Mouse (Mus musculus) hindbrain, embryonic 11.5 days (tissue): ENCODE results near the gene Ciita. TPM values are rescaled to one million over a fixed set of nuclear protein-coding genes. Genes with fewer than 3 reads are reported as not detected.

Experiments
- ATAC-seq: fragments of 200-750 bp; cut with Nextera tagmentation; 2 replicates; pipeline ENCODE4 v1.8.0; 2017; ENCODE audit warnings: mild to moderate bottlenecking, moderate TSS enrichment, moderate library complexity; ENCODE audit not compliant: low FRiP score
- DNase-seq: peaks from one replicate; pipeline ENCODE4 v3.0.0-alpha.2; 2015; ENCODE audit warnings: low spot score
- H3K27ac ChIP-seq: fragments of 300-500 bp; sonication (generic); 2 replicates; pipeline ENCODE4 v1.5.1; 2014; ENCODE audit warnings: mild to moderate bottlenecking, low read depth, low read length
- H3K27me3 ChIP-seq: fragments of 300-500 bp; sonication (generic); 2 replicates; pipeline ENCODE4 v1.6.1; 2014; ENCODE audit warnings: mild to moderate bottlenecking, low read length, moderate library complexity, mixed read lengths; ENCODE audit not compliant: control insufficient read depth, insufficient read depth
- H3K36me3 ChIP-seq: fragments of 300-500 bp; sonication (generic); 2 replicates; pipeline ENCODE4 v1.6.1; 2014; ENCODE audit warnings: mild to moderate bottlenecking, low read length, moderate library complexity, mixed read lengths; ENCODE audit not compliant: control insufficient read depth, insufficient read depth
- H3K4me1 ChIP-seq: fragments of 300-500 bp; sonication (generic); replicated peaks from 2 replicates; pipeline ENCODE4 v1.6.1; 2014; ENCODE audit warnings: low read length, mixed read lengths; ENCODE audit not compliant: control insufficient read depth, insufficient read depth
- H3K4me2 ChIP-seq: fragments of 300-500 bp; sonication (generic); replicated peaks from 2 replicates; pipeline ENCODE4 v1.6.1; 2014; ENCODE audit warnings: mild to moderate bottlenecking, low read depth, low read length
- H3K4me3 ChIP-seq: fragments of 300-500 bp; sonication (generic); 2 replicates; pipeline ENCODE4 v1.5.1; 2014; ENCODE audit warnings: low read depth, low read length
- H3K9ac ChIP-seq: fragments of 300-500 bp; sonication (generic); 2 replicates; pipeline ENCODE4 v1.6.1; 2014; ENCODE audit warnings: low read depth, low read length
- H3K9me3 ChIP-seq: fragments of 300-500 bp; sonication (generic); 2 replicates; pipeline ENCODE4 v1.6.1; 2016; ENCODE audit warnings: low read length; ENCODE audit not compliant: control insufficient read depth
- WGBS: fragments of 180-500 bp; shearing (Covaris S2); extraction: QIAGEN DNeasy Blood & Tissue Kit; methylation state at CpG from one replicate; pipeline ENCODE4 v1.1.7; 2014; 5-methylcytosine and 5-hydroxymethylcytosine counted together
- polyA plus RNA-seq: library from polyadenylated mRNA; unstranded; fragments of >200 nt; fragmentation: Nextera tagmentation; extraction: Ambion mirVana; gene quantifications from 2 replicates; pipeline ENCODE4 v1.2.1, GENCODE M21; 2014

Gene Ciita
- polyA plus RNA-seq, 1 experiment from 2014 or later, result 0.36 TPM

DNA sequence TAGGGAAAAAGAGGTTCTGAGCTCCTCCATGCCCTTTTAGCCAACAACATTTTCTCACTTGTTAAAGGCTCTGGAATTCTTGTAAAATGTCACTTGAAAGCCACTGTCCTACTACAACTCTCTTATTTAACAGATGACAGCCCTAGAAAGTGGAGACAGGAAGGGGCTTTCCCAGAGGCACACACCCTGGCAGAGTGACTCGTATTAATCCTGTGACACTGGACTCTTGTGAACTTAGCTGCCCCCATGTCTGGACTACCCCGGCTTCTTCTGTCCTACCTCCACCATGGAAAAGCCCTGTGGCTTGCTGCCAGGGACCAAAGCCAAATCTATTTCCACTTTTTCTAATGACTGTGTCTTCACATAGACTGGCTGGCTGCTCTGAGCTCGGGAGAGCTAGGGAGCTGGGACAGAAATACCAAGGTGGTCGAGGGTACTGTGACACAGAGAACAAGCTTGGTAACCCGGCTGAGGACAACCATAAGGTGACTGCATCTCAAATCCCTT is 18.3 kb downstream of the Ciita start:
- H3K4me2 ChIP-seq, result no peak overlapping the region
- no peak overlapping the region for H3K27ac ChIP-seq
- ATAC-seq (no peak), DNase-seq (no peak)
- H3K36me3 ChIP-seq, result no peaks in the 10 kb centered on the region
- no peaks in the 10 kb centered on the region for H3K27me3 ChIP-seq
- H3K4me1 ChIP-seq, result no peaks in the 10 kb centered on the region
- 82% methylated on average over 5 of the region's 5 CpGs for WGBS
- H3K4me3 ChIP-seq, result no peak overlapping the region
- H3K9ac ChIP-seq, result no peak overlapping the region
- no peaks in the 10 kb centered on the region for H3K9me3 ChIP-seq

DNA sequence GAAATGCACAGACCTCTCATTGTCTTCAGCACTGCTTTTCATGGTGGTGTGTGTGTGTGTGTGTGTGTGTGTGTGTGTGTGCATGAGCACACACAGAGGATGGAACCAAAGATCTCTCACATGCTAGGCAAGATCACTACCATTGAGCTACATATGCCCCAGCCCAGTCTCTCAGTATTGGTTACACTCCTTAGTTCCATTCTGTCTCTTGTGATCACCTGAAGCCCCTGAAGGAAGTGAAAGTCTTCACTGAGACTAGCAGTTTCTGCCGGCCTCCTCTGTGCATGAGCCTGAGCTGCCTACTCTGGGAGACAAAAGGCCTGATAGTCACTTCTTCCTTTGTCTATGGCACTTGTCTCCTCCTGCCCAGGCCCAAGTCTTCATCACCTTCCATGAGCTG is 19.3 kb downstream of the Ciita start:
- Histone ChIP-seq H3K4me3 (no peak overlapping the region), H3K36me3 (no peaks in the 10 kb centered on the region), H3K9ac (no peak overlapping the region), H3K9me3 (no peaks in the 10 kb centered on the region), H3K27me3 (no peaks in the 10 kb centered on the region), H3K4me1 (no peaks in the 10 kb centered on the region), H3K4me2 (no peak overlapping the region), H3K27ac (no peak overlapping the region)
- WGBS, result 59% methylated on average over 1 of the region's 1 CpGs
- DNase-seq (no peak), ATAC-seq (no peak)

DNA sequence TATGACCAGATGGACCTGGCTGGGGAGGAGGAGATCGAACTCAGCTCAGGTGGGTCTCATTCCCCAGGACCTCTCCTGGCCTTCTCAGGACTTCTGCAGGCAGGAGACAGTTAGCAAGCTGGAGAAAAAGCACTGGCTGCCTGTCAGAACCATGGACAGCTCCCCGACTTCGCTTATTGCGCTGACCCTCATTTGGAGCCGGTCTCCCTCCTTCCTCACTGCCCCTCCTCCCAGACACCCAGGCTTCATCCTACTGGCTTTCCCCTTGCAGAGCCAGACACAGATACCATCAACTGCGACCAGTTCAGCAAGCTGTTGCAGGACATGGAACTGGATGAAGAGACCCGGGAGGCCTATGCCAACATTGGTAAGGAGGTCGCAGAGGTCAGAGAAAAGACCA is 22.0 kb downstream of the Ciita start:
- H3K27ac ChIP-seq, result no peak overlapping the region
- H3K4me1 ChIP-seq, result no peaks in the 10 kb centered on the region
- no peaks in the 10 kb centered on the region for H3K9me3 ChIP-seq
- no peak overlapping the region for H3K9ac ChIP-seq
- H3K36me3 ChIP-seq, result no peaks in the 10 kb centered on the region
- WGBS, result 16% methylated on average over 8 of the region's 8 CpGs
- ATAC-seq (no peak), DNase-seq (peak; percentile 68)
- H3K27me3 ChIP-seq, result no peaks in the 10 kb centered on the region
- no peak overlapping the region for H3K4me2 ChIP-seq
- H3K4me3 ChIP-seq, result no peak overlapping the region

DNA sequence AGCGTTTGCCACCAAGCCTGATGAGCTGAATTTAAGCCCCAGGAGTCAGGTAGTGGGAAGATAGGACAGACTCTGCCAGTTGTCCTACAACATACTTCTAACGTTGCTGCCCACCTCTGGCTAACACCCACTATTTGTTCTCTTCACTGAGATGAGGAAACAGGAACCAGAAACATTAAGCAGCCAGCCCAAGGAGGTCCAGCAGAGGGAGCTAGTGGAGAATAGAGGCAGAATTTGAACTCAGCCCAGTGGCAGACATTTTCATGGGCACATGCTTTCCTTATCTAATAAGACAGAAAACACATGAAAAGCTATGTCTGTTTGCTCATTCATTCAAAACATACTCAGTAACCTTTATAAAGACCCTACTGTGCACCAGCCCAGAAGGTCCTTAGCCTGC is 23.2 kb downstream of the Ciita start:
- Histone ChIP-seq H3K4me3 (no peak overlapping the region), H3K4me1 (no peaks in the 10 kb centered on the region), H3K9ac (no peak overlapping the region), H3K9me3 (no peaks in the 10 kb centered on the region), H3K27me3 (no peaks in the 10 kb centered on the region), H3K4me2 (no peak overlapping the region), H3K36me3 (no peaks in the 10 kb centered on the region), H3K27ac (no peak overlapping the region)
- ATAC-seq, result no peak
- DNase-seq, result no peak
- WGBS, result 68% methylated on average over 2 of the region's 2 CpGs

DNA sequence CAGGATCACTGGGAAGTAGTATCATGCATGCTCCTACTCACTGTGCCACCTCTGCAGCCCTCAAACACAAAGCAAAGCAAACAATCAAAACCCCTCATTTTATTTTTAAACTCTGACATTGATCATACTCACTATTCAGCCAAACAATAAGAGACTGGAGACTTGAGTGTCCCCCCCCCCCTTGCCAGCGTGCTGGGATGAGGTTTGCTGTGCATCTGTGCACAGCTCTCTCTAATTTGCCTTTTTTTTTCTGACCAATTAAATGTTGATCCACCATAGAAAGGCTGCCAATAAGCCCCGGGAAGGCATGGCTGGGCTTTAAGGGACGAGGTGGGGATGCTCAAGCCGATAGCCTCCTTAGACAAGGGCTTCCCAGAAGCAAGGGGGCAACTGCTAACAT is 27.6 kb downstream of the Ciita start:
- 72% methylated on average over 4 of the region's 4 CpGs for WGBS

DNA sequence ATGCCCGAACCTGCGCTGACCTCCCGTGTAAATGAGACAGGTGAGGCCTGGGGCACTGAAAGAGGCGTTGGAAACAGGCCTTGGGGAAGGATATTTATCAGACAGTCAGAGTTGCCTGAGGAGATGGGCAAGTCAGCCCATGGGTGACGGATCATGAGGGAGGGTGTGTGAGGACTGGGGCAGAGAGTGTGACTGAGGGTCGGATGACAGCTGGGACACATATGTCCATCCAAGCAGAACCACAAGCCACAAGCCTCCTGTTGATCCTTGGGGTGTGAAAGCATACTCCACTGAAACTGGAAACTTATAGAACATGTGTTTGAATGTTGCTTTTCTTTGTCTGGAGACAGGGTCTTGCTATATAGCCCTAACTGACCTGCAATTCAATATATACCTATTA is 28.8 kb downstream of the Ciita start:
- Histone ChIP-seq H3K4me1 (no peaks in the 10 kb centered on the region), H3K9me3 (no peaks in the 10 kb centered on the region), H3K36me3 (no peaks in the 10 kb centered on the region), H3K4me2 (no peak overlapping the region), H3K27me3 (no peaks in the 10 kb centered on the region), H3K4me3 (no peak overlapping the region), H3K27ac (no peak overlapping the region), H3K9ac (no peak overlapping the region)
- DNase-seq (no peak), ATAC-seq (no peak)
- 66% methylated on average over 6 of the region's 6 CpGs for WGBS

More for the DNA sequence above, 27.6 kb downstream of the Ciita start:
- no peak overlapping the region for H3K4me2 ChIP-seq
- no peaks in the 10 kb centered on the region for H3K36me3 ChIP-seq
- ATAC-seq (no peak), DNase-seq (no peak)
- no peak overlapping the region for H3K27ac ChIP-seq
- H3K9me3 ChIP-seq, result no peaks in the 10 kb centered on the region
- no peaks in the 10 kb centered on the region for H3K4me1 ChIP-seq
- no peak overlapping the region for H3K9ac ChIP-seq
- no peaks in the 10 kb centered on the region for H3K27me3 ChIP-seq
- H3K4me3 ChIP-seq, result no peak overlapping the region

DNA sequence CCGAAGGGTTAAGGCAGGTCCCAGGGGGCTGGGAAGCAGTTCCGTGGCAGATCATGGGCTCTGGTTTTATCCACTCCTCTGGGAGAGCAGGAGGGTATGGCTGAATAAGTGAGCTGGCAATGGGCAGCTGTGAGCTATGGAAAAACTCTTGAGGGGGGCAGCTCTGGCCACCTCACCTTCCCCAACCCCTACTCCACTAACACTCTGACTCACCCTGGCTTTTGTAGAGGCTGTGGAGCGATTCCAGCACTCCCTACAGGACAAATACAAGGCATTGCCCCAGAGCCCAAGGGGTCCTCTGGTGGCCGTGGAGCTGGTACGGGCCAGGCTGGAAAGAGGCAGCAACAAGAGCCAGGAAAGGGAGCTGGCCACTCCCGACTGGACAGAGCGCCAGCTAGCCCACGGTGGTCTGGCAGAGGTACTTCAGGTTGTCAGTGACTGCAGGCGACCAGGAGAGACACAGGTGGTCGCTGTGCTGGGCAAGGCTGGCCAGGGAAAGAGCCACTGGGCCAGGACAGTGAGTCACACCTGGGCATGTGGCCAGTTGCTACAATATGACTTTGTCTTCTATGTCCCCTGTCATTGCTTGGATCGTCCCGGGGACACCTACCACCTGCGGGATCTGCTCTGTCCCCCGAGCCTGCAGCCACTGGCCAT is 30.7 kb downstream of the Ciita start:
- Histone ChIP-seq H3K27ac (no peak overlapping the region), H3K36me3 (no peaks in the 10 kb centered on the region), H3K27me3 (no peaks in the 10 kb centered on the region), H3K9me3 (no peaks in the 10 kb centered on the region), H3K4me2 (no peak overlapping the region), H3K9ac (no peak overlapping the region), H3K4me3 (no peak overlapping the region), H3K4me1 (no peaks in the 10 kb centered on the region)
- WGBS, result 60% methylated on average over 14 of the region's 14 CpGs
- DNase-seq (no peak), ATAC-seq (no peak)

DNA sequence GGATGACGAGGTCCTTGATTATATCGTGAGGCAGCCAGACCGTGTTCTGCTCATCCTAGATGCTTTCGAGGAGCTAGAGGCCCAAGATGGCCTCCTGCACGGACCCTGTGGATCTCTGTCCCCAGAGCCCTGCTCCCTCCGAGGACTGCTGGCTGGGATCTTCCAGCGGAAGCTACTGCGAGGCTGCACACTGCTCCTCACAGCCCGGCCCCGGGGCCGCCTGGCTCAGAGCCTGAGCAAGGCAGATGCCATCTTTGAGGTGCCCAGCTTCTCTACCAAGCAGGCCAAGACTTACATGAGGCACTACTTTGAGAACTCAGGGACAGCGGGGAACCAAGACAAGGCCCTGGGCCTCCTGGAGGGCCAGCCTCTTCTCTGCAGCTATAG is 31.3 kb downstream of the Ciita start:
- no peak overlapping the region for H3K9ac ChIP-seq
- no peak for ATAC-seq
- DNase-seq, result no peak
- no peak overlapping the region for H3K4me3 ChIP-seq
- no peaks in the 10 kb centered on the region for H3K4me1 ChIP-seq
- no peaks in the 10 kb centered on the region for H3K36me3 ChIP-seq
- H3K27ac ChIP-seq, result no peak overlapping the region
- WGBS, result 85% methylated on average over 12 of the region's 12 CpGs
- H3K9me3 ChIP-seq, result no peaks in the 10 kb centered on the region
- H3K4me2 ChIP-seq, result no peak overlapping the region
- H3K27me3 ChIP-seq, result no peaks in the 10 kb centered on the region

DNA sequence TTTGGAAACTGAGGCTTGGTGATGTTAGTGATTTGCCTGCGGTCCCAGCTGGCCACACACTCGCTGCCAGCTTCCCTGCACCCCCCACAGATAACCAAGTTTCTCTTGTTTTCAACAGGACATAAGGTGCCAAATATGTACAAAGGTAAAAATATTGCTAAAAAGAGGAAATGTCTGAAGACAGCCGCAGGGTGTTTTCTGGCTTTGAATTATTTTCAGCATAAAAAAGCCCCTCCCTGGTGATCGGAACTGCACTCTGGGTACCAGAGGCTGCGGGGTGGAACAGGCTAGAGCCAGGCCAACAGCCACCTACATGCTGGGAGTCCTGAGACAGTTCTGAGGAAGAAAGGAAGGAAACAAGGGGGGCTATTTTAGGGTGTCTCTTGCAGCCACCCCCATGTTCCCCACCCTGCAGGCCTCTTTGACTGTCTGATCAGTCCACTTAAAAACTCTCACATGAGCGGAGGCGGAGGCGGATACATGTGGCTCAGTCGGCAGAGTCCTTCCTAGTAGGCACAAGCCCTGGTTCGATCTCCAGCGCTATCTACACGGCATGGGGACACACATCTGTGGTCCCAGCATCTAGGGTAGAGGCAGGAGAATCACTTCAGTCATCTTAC is 36.2 kb downstream of the Ciita start:
- WGBS, result 88% methylated on average over 12 of the region's 12 CpGs
- H3K9me3 ChIP-seq, result no peaks in the 10 kb centered on the region
- no peaks in the 10 kb centered on the region for H3K27me3 ChIP-seq
- no peak overlapping the region for H3K4me2 ChIP-seq
- no peak overlapping the region for H3K27ac ChIP-seq
- no peak overlapping the region for H3K9ac ChIP-seq
- no peaks in the 10 kb centered on the region for H3K4me1 ChIP-seq
- DNase-seq, result no peak
- H3K4me3 ChIP-seq, result no peak overlapping the region
- H3K36me3 ChIP-seq, result no peaks in the 10 kb centered on the region
- no peak for ATAC-seq
